Mouse (Mus musculus) heart, embryonic 11.5 days (tissue): ENCODE measurements around the gene Pdpk1. TPM values are rescaled to one million over a fixed set of nuclear protein-coding genes. Genes with fewer than 3 reads are reported as not detected.
A peak's percentile ranks its signal among the peaks of the same experiment; 100 is the strongest.

Experiments
- ATAC-seq: fragments of 200-750 bp; cut with Nextera tagmentation; replicated peaks from 2 replicates; pipeline ENCODE4 v1.8.0; 2017; ENCODE audit warnings: moderate library complexity; ENCODE audit not compliant: insufficient number of reproducible peaks, low FRiP score, low TSS enrichment
- H3K27ac ChIP-seq: fragments of 300-500 bp; sonication (generic); 2 replicates; pipeline ENCODE4 v1.5.1; 2014; ENCODE audit warnings: mild to moderate bottlenecking, low read depth, low read length
- H3K27me3 ChIP-seq: fragments of 300-500 bp; sonication (generic); 2 replicates; pipeline ENCODE4 v1.6.1; 2014; ENCODE audit warnings: mild to moderate bottlenecking, low read length, mixed read lengths; ENCODE audit not compliant: control insufficient read depth, insufficient read depth
- H3K36me3 ChIP-seq: fragments of 300-500 bp; sonication (generic); 2 replicates; pipeline ENCODE4 v1.6.1; 2014; ENCODE audit warnings: mild to moderate bottlenecking, low read length, moderate library complexity, mixed read lengths; ENCODE audit not compliant: control insufficient read depth, insufficient read depth
- H3K4me1 ChIP-seq: fragments of 300-500 bp; sonication (generic); 2 replicates; pipeline ENCODE4 v1.6.1; 2014; ENCODE audit warnings: low read length; ENCODE audit not compliant: control insufficient read depth, insufficient read depth
- H3K4me2 ChIP-seq: fragments of 300-500 bp; sonication (generic); 2 replicates; pipeline ENCODE4 v1.6.1; 2014; ENCODE audit warnings: mild to moderate bottlenecking, moderate library complexity
- H3K4me3 ChIP-seq: fragments of 300-500 bp; sonication (generic); 2 replicates; pipeline ENCODE4 v1.5.1; 2014; ENCODE audit warnings: low read depth, low read length
- H3K9ac ChIP-seq: fragments of 300-500 bp; sonication (generic); 2 replicates; pipeline ENCODE4 v1.6.1; 2014; ENCODE audit warnings: mild to moderate bottlenecking, low read depth, low read length, moderate library complexity
- H3K9me3 ChIP-seq: fragments of 300-500 bp; sonication (generic); replicated peaks from 2 replicates; pipeline ENCODE4 v1.6.1; 2016; ENCODE audit warnings: low read length; ENCODE audit not compliant: control insufficient read depth
- WGBS: fragments of 180-500 bp; shearing (Covaris S2); extraction: QIAGEN DNeasy Blood & Tissue Kit; methylation state at CpG from one replicate; pipeline ENCODE4 v1.1.7; 2014; ENCODE audit not compliant: insufficient replicate concordance; 5-methylcytosine and 5-hydroxymethylcytosine counted together
- polyA plus RNA-seq: library from polyadenylated mRNA; unstranded; fragments of >200 nt; fragmentation: Nextera tagmentation; extraction: Ambion mirVana; gene quantifications from 2 replicates; pipeline ENCODE4 v1.2.1, GENCODE M21; 2014

Gene Pdpk1
- polyA plus RNA-seq, 1 experiment from 2014 or later, result 45.2 TPM

DNA sequence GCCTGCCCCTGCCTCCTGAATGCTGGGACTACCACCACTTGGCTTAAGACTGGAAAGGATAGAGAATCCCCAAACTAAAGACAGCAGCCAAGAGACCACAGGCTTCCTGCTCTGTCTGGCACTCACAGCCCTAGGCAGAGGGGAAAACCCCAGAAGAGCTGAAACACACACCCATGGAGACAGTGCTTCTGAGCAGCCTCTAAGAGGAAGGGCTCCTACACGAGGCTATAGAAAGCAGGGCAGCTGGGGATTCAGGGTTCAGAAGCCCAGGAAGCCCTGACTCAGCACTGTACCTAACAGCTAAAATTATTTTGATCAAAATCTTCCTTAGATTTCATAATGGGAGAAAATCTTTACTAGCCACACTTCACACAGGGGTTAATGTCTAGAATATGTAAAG lies 66.1 kb downstream of the Pdpk1 start:
- Histone ChIP-seq H3K27me3 (no peaks in the 10 kb centered on the region), H3K9ac (no peak overlapping the region), H3K9me3 (no peaks in the 10 kb centered on the region), H3K4me1 (no peaks in the 10 kb centered on the region), H3K27ac (no peak overlapping the region), H3K4me2 (no peak overlapping the region), H3K36me3 (peaks cover 6% of the 10 kb centered on the region), H3K4me3 (no peak overlapping the region)
- 50% methylated on average over 1 of the region's 1 CpGs for WGBS
- no peak for ATAC-seq

DNA sequence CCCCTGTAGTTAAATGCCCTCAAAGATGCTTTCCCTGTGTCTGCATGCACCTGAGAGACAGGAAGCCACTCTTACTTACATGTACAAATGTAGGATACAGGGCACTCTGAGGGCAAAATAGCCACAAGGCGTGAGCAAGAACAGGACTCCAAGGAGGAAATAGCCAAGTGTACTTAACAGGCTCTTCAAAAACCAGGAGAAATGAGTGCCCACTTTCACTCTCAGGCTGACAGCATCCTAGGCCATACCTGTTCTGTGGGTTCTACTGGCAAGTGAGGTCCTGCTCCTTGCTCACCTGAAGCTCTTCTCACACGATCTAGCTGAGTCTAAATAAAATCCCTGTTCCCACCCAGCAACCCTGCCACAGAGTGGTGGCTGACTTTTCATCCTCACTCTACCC lies 73.6 kb downstream of the Pdpk1 start:
- Histone ChIP-seq H3K36me3 (peaks cover 12% of the 10 kb centered on the region; the same call in 1 of the 2 replicates), H3K4me3 (no peak overlapping the region), H3K4me1 (peaks cover 1% of the 10 kb centered on the region), H3K27ac (no peak overlapping the region), H3K9ac (no peak overlapping the region), H3K27me3 (no peaks in the 10 kb centered on the region), H3K4me2 (no peak overlapping the region), H3K9me3 (no peaks in the 10 kb centered on the region)
- no peak for ATAC-seq
- WGBS, result 82% methylated on average over 2 of the region's 2 CpGs

DNA sequence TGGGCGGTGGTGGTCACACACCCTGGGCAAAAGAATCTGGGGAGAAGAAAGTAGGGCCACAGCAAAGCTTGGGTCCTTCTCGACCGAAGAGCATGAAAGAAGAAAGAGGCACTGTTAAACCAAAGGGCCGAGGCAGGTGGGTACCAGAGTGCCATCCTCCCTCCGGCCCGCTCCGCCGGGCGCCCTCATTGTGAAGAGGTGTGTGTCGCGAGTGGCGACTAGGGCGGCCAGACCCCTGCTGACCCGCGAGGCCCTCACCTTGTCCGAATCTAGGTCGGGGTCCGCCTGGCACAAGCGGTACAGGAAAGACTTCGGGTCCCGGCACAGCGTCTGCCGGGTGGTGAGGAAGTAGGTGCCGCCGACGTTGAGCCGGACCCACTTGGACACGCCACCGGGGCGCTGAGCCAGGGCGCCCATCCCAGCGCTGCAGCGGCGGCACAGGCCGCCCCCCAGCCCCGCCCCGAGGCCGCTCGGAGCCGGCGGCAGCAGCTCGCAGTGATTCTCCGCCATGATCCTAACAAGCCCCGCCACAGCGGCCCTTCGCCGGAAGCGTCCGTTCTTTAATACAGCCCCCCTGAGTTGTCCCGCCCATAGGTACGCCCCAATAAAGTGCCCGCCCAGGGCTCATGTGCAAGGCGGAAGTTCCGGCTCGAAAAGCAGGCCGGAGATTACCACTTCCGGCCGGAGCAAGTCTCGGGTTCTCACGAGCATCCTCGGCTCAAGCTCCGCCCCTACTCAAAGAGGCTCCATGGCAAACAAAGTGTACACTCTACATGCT lies 77.6 kb downstream of the Pdpk1 start, which contains the start of gene Kctd5:
Gene Kctd5, minus strand, starts transcription at position 567 of the 778 bp plus-strand sequence.
- under 1% methylated on average over 61 of the region's 62 CpGs for WGBS

DNA sequence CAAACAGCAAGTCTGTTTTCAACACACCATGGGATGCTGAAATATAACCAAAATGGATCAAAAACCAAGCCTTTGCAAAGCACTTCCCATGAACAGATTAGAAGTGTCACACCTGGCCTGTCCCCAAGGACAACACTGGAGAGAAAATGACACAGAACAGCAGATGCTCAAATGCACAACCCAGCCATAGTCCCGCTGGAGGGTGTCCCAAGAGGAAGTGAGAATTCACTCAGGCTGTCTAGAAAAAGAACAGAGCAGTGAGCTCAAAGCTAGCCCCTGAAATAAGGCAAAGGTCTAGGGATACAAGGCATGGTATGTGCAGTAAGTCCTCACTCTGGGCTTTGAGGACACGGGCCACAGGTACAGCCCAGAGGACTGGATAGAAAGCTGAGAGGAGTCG lies 81.2 kb downstream of the Pdpk1 start:
- no peak overlapping the region for H3K9ac ChIP-seq
- ATAC-seq, result no peak
- WGBS, result 89% methylated on average over 3 of the region's 3 CpGs

More for the DNA sequence above, 77.6 kb downstream of the Pdpk1 start, which contains the start of gene Kctd5:
- Histone ChIP-seq H3K9ac (peak within 1 kb of the TSS; percentile 97), H3K4me1 (peaks cover 4% of the 10 kb centered on the region), H3K27ac (peak within 1 kb of the TSS; percentile 82), H3K36me3 (peaks cover 5% of the 10 kb centered on the region; the same call in 1 of the 2 replicates), H3K27me3 (no peaks in the 10 kb centered on the region), H3K4me2 (peak within 1 kb of the TSS; percentile 88), H3K9me3 (no peaks in the 10 kb centered on the region), H3K4me3 (peak within 1 kb of the TSS; percentile 95)
- ATAC-seq, result peak; percentile 94

DNA sequence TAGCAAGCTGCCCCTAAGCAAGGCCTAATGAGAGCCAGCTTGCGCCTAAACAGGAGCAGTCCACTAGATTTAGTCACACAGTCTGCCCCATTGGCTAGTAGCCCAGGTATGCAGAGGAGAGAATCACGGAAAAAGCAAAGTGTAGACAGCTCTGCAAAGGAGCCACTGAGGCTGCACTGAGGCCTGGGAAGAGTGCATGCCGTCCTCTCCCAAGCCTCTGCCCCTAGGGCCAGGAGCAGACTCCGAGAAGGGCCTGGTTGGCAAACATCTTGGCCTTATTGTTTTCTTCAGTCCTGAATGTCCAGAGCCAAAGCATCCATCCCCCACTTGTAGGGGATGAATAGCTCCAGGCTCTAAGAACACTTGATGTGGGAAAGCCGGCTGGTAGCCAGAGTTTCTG lies 82.5 kb downstream of the Pdpk1 start:
- H3K4me2 ChIP-seq, result no peak overlapping the region
- H3K9me3 ChIP-seq, result no peaks in the 10 kb centered on the region
- H3K4me1 ChIP-seq, result peaks cover 4% of the 10 kb centered on the region
- peaks cover 6% of the 10 kb centered on the region; the same call in 1 of the 2 replicates for H3K36me3 ChIP-seq
- no peak overlapping the region for H3K27ac ChIP-seq
- no peak overlapping the region for H3K4me3 ChIP-seq
- no peak overlapping the region for H3K9ac ChIP-seq
- 86% methylated on average over 5 of the region's 5 CpGs for WGBS
- ATAC-seq, result no peak
- no peaks in the 10 kb centered on the region for H3K27me3 ChIP-seq

More for the DNA sequence above, 81.2 kb downstream of the Pdpk1 start:
- Histone ChIP-seq H3K4me1 (peaks cover 4% of the 10 kb centered on the region), H3K36me3 (peaks cover 2% of the 10 kb centered on the region; the same call in 1 of the 2 replicates), H3K4me3 (no peak overlapping the region), H3K27me3 (no peaks in the 10 kb centered on the region), H3K4me2 (no peak overlapping the region), H3K27ac (no peak overlapping the region), H3K9me3 (no peaks in the 10 kb centered on the region)

DNA sequence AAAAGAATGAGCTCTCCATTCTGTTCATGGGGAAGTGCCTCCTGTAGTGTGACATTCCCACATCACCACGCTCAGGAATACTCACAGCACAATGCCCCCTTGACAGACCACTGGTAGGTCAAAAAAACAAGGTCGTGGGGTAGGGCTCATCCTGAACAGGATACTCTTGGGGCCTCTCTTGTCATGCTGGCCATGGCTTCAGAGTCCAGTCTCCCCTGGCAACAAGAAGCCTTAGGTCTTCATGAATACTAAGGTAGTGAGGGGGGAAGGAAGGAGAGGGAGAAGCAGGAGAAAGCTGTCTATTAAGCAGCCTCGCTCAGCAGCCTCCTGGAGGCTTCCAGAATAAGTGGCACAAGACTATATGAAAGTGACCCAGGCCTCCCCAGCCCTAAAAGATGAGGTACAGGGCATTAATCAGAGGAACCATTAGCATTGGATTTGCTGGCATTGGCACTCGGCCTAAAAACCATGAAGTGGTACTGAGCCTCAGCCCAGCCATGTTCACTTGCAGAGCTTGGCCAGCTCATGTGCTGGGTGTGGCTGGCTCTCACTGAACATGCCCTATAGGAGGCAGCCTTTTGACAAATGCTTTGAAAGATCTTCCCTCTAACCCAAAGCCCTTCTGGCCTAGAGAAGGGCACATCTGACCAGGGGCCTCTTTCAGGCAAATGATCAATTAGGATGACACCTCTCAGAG lies 88.1 kb downstream of the Pdpk1 start:
- Histone ChIP-seq H3K9ac (0 out of 2 replicates have a peak overlapping the region, but pooled peaks have one; percentile 28), H3K4me3 (no peak overlapping the region), H3K4me1 (peaks cover 2% of the 10 kb centered on the region; the same call in 1 of the 2 replicates), H3K36me3 (peaks cover 7% of the 10 kb centered on the region; the same call in 1 of the 2 replicates), H3K27ac (no peak overlapping the region), H3K9me3 (no peaks in the 10 kb centered on the region), H3K4me2 (no peak overlapping the region), H3K27me3 (no peaks in the 10 kb centered on the region)
- 77% methylated on average over 4 of the region's 4 CpGs for WGBS
- no peak for ATAC-seq

DNA sequence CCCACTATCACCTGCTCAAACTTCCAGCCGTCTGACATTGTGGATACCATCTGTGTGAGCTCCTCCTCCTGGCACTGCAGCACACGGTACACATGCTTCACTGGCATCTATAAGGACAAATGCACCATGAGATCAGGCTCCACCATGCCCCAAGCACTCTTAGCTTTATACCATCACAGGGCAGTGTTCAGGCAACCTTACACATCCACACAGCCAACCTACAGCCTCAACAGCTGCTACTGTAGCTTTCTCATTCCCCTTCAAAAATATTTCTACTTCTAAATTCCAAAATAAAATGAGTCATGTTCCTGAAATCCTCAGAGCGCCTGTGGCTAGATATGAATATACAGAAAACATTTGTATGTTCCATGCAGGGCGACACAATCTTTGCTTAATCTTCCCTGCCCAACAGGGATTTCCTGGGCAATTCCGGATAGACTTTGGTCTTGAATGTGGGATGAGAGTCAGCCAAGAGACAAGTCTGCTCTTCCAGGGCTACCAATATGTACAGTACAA lies 92.9 kb downstream of the Pdpk1 start:
- Histone ChIP-seq H3K27ac (no peak overlapping the region), H3K4me2 (no peak overlapping the region), H3K9me3 (no peaks in the 10 kb centered on the region), H3K27me3 (no peaks in the 10 kb centered on the region), H3K4me3 (no peak overlapping the region), H3K36me3 (peaks cover 33% of the 10 kb centered on the region), H3K4me1 (peaks cover 2% of the 10 kb centered on the region; the same call in 1 of the 2 replicates), H3K9ac (no peak overlapping the region)
- ATAC-seq, result no peak
- WGBS, result 92% methylated on average over 5 of the region's 5 CpGs
